Mouse (Mus musculus) cerebellum, postnatal 4 days (tissue): ENCODE results near the gene Gps2.
"Not testable (repeated sequence)": the region's sequence is repeated elsewhere in the genome, so short reads cannot be mapped to it uniquely, and the experiment has no call there.

Experiments
- DNase-seq, 2 experiments: peaks; one replicate each; pipeline ENCODE4 v3.0.0; 2022; ENCODE audit warnings: low spot score in 2 of 2, mixed read lengths in 1 of 2

Gps2 gene

GRCm38 (mm10) chr11:69916652-69917378 is 3.1 kb downstream of the Gps2 start:
- DNase-seq = not testable (repeated sequence)

GRCm38 (mm10) chr11:69917379-69917948 is 3.8 kb downstream of the Gps2 start:
- no peak for DNase-seq

- DNase-seq = no peak
Measured at GRCm38 (mm10) chr11:69918118-69918517, 4.4 kb downstream of the Gps2 start.

- DNase-seq = no peak
Measured at GRCm38 (mm10) chr11:69919053-69919452, 5.4 kb downstream of the Gps2 start.

- peak in 1 of 2 experiments; percentile 36 for DNase-seq
Measured at GRCm38 (mm10) chr11:69919661-69920265, 6.1 kb downstream of the Gps2 start.

GRCm38 (mm10) chr11:69920266-69921031 is 6.8 kb downstream of the Gps2 start:
- peak in 1 of 2 experiments; percentile 61 for DNase-seq

- DNase-seq = peak; percentile 100
Measured at GRCm38 (mm10) chr11:69921114-69922011, 7.7 kb downstream of the Gps2 start, which contains the start of gene Eif5a. Eif5a (minus strand) TSS chr11:69921958.

- no peak for DNase-seq
Measured at GRCm38 (mm10) chr11:69922012-69922756, 8.5 kb downstream of the Gps2 start.

GRCm38 (mm10) chr11:69922796-69923195 is 9.1 kb downstream of the Gps2 start:
- DNase-seq = no peak

GRCm38 (mm10) chr11:69927501-69927900 is 13.8 kb downstream of the Gps2 start:
- no peak for DNase-seq

GRCm38 (mm10) chr11:69929712-69930111 is 16.0 kb downstream of the Gps2 start:
- DNase-seq = no peak

- DNase-seq = not testable (repeated sequence)
Measured at GRCm38 (mm10) chr11:69930176-69930575, 16.5 kb downstream of the Gps2 start.

- no peak for DNase-seq
Measured at GRCm38 (mm10) chr11:69930967-69931537, 17.4 kb downstream of the Gps2 start.

GRCm38 (mm10) chr11:69931769-69932168 is 18.1 kb downstream of the Gps2 start:
- DNase-seq = no peak

- no peak for DNase-seq
Measured at GRCm38 (mm10) chr11:69932254-69932653, 18.6 kb downstream of the Gps2 start.

GRCm38 (mm10) chr11:69933066-69933465 is 19.4 kb downstream of the Gps2 start:
- no peak for DNase-seq

- peak; percentile 94 to 95 for DNase-seq
Measured at GRCm38 (mm10) chr11:69934169-69934568, 20.5 kb downstream of the Gps2 start.

- no peak for DNase-seq
Measured at GRCm38 (mm10) chr11:69934681-69935080, 21.0 kb downstream of the Gps2 start.

GRCm38 (mm10) chr11:69935137-69935879 is 21.6 kb downstream of the Gps2 start, which contains the start of gene Ybx2:
Ybx2 (plus strand) TSS chr11:69935796.
- peak; percentile 75 to 90 for DNase-seq
